Mouse (Mus musculus): Measurements from ENCODE around the gene Gm20388. TPM values are rescaled to one million over a fixed set of nuclear protein-coding genes. Genes with fewer than 3 reads are reported as not detected.

Gene Gm20388
- polyA plus RNA-seq, 1 experiment from 2014 or later: 5.5 TPM

DNA sequence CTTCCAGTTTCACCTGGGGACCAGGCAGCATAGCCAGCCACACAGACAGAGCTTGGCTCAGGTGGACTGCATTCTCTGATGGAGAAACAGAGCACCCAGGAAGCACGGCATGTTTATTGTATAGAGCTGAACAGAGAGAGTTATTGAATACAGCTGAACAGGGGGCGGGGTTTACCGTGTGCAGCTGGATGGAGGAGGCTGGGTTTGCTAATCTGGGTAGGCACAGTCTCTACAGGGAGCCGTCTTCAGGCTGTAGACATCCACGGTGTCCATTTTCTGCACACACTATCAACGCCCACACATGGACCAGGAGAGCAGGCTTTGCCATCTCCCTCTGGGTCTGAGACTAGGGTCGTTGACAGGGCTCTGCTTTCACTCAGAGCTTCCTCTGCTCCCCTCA lies 2363.2 kb downstream of the Gm20388 start:
- H3K36me3 ChIP-seq (replicated peaks): no peaks in the 10 kb centered on the region
- no peak for DNase-seq (ENCODE audit: extremely low spot score, low spot score)
- H3K4me1 ChIP-seq: peaks cover 55% of the 10 kb centered on the region
- H3K9me3 ChIP-seq: no peaks in the 10 kb centered on the region
- H3K27me3 ChIP-seq (ENCODE audit: poor library complexity, severe bottlenecking): peaks cover 55% of the 10 kb centered on the region
- H3K4me3 ChIP-seq: no peak overlapping the region
- 0 out of 2 replicates have a peak overlapping the region, but pooled peaks have one; percentile 11 for H3K27ac ChIP-seq
- 54% methylated on average over 7 of the region's 7 CpGs for WGBS

- H3K36me3 ChIP-seq (replicated peaks): no peaks in the 10 kb centered on the region
- WGBS: 80% methylated on average over 11 of the region's 11 CpGs
- no peak overlapping the region for H3K27ac ChIP-seq
- H3K4me1 ChIP-seq: peaks cover 47% of the 10 kb centered on the region
- DNase-seq (ENCODE audit: extremely low spot score, low spot score): no peak
- no peaks in the 10 kb centered on the region for H3K9me3 ChIP-seq
- no peak overlapping the region for H3K4me3 ChIP-seq
- peaks cover 56% of the 10 kb centered on the region for H3K27me3 ChIP-seq (ENCODE audit: poor library complexity, severe bottlenecking)
Observed at GRCm38 (mm10) chr8:122274651-122275391, 2364.2 kb downstream of the Gm20388 start.

GRCm38 (mm10) chr8:122276308-122276707 lies 2365.7 kb downstream of the Gm20388 start:
- WGBS: 93% methylated on average over 5 of the region's 5 CpGs
- H3K36me3 ChIP-seq (replicated peaks): no peaks in the 10 kb centered on the region
- peaks cover 55% of the 10 kb centered on the region for H3K4me1 ChIP-seq

GRCm38 (mm10) chr8:122277204-122277995 lies 2366.8 kb downstream of the Gm20388 start:
- 86% methylated on average over 18 of the region's 18 CpGs for whole genome bisulfite sequencing
- Histone ChIP-seq H3K27ac (no peak overlapping the region), H3K27me3 (ENCODE audit: poor library complexity, severe bottlenecking) (peaks cover 33% of the 10 kb centered on the region), H3K4me3 (no peak overlapping the region), H3K9me3 (no peaks in the 10 kb centered on the region), H3K36me3 (replicated peaks) (no peaks in the 10 kb centered on the region), H3K4me1 (peaks cover 60% of the 10 kb centered on the region)
- no peak for DNase-seq (ENCODE audit: extremely low spot score, low spot score)

More at GRCm38 (mm10) chr8:122276308-122276707, 2365.7 kb downstream of the Gm20388 start:
- H3K9me3 ChIP-seq: no peaks in the 10 kb centered on the region
- H3K4me3 ChIP-seq: no peak overlapping the region
- DNase-seq (ENCODE audit: extremely low spot score, low spot score): no peak
- peaks cover 42% of the 10 kb centered on the region for H3K27me3 ChIP-seq (ENCODE audit: poor library complexity, severe bottlenecking)
- H3K27ac ChIP-seq: 0 out of 2 replicates have a peak overlapping the region, but pooled peaks have one; percentile 21

DNA sequence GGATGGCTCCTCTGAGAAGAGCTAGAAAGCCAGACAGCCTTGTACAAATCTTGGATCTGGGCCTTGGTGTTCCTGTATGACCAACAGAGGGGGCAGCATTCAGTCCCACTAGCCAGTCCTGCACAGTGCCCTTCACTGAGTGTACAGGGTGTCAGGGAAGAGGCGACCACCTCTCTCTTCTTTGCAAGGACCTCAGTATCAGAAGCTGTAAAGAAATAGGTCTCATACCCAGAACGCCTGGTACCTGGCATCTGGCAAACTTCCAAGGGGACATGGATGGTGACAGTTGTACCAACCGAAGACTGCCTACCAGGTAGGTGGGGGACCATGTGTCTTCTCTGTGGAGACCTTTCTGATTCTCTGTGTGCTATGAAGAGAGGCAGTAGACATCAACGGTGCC lies 2369.5 kb downstream of the Gm20388 start:
- H3K36me3 ChIP-seq (replicated peaks): no peaks in the 10 kb centered on the region
- no peaks in the 10 kb centered on the region for H3K9me3 ChIP-seq
- H3K27me3 ChIP-seq (ENCODE audit: poor library complexity, severe bottlenecking): peaks cover 54% of the 10 kb centered on the region
- no peak for DNase-seq (ENCODE audit: extremely low spot score, low spot score)
- WGBS: 73% methylated on average over 4 of the region's 4 CpGs
- H3K4me1 ChIP-seq: peaks cover 64% of the 10 kb centered on the region
- no peak overlapping the region for H3K4me3 ChIP-seq
- peak overlapping the region; percentile 88 for H3K27ac ChIP-seq

- DNase-seq (ENCODE audit: extremely low spot score, low spot score): no peak
- H3K27me3 ChIP-seq (ENCODE audit: poor library complexity, severe bottlenecking): peaks cover 54% of the 10 kb centered on the region
- 8% methylated on average over 20 of the region's 20 CpGs for WGBS
Observed at GRCm38 (mm10) chr8:122280588-122281316, 2370.1 kb downstream of the Gm20388 start.

DNA sequence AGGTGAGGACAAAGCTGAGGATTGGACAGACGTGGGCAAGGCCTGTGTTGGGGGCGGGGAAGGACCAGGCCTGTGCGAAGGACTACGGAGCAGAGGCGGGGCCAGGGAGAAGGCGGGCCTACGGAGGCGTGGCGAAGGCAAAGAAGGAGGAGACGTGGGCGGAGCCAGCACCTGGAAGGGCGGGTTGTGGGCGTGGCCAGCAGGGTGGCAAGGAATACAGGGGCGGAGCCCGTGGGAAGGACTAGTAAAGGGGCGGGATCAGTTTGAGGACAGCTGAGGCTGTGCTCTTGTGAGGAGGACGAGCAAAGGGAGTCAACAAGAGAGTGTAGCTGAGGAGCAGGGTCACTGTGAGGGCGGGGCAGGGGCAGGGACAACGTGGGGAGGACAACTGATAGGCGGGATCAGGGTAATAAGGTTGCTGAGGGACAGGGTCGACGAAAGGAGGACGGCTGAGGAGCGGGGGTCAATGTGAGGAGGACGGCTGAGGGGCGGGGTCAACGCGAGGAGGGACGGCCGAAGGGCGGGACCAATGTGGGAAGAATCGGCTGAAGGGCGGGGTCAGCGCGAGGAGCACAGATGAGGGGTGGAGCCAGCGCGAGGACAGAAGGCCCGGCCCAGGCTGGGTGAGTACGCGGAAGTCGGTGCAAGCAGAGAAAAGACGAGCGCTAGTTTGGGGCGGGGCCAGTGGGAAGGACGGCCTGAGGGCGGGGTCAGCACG lies 2370.8 kb downstream of the Gm20388 start:
- DNase-seq (ENCODE audit: extremely low spot score, low spot score): peak; percentile 100
- Histone ChIP-seq H3K27ac (peak overlapping the region; percentile 88), H3K9me3 (no peaks in the 10 kb centered on the region), H3K4me3 (peak overlapping the region; percentile 69), H3K27me3 (ENCODE audit: poor library complexity, severe bottlenecking) (peaks cover 56% of the 10 kb centered on the region), H3K4me1 (peaks cover 73% of the 10 kb centered on the region), H3K36me3 (replicated peaks) (no peaks in the 10 kb centered on the region)
- under 1% methylated on average over 47 of the region's 47 CpGs for WGBS

More at GRCm38 (mm10) chr8:122280588-122281316, 2370.1 kb downstream of the Gm20388 start:
- peak overlapping the region; percentile 88 for H3K27ac ChIP-seq
- H3K4me3 ChIP-seq: peak overlapping the region; percentile 69
- H3K36me3 ChIP-seq (replicated peaks): no peaks in the 10 kb centered on the region
- H3K4me1 ChIP-seq: peaks cover 66% of the 10 kb centered on the region
- no peaks in the 10 kb centered on the region for H3K9me3 ChIP-seq

DNA sequence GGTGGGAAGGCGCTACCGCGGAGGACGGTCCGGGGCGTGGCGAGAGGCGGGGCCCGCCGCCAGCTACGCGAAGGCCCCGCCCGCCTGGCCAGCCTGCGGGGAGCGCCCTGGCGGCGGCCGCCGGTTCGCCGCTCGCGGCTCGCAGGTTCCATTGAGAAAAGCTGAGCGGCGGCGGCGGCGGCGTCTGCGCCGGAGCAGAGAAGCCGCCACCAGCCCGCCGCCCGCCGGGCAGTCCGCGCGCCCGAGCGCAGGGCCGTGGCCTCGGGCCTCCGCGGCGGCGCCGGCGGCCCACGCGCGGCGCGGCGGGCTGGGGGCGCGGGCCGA lies 2371.4 kb downstream of the Gm20388 start, which contains the start of gene Zfpm1:
TSS of gene Zfpm1 (plus strand) at position 107 of the 324 bp plus-strand sequence.
- H3K4me3 ChIP-seq: peak within 1 kb of the TSS; percentile 69
- no peak for DNase-seq (ENCODE audit: extremely low spot score, low spot score)
- 2% methylated on average over 57 of the region's 60 CpGs for WGBS
- no peaks in the 10 kb centered on the region for H3K9me3 ChIP-seq
- peaks cover 76% of the 10 kb centered on the region for H3K4me1 ChIP-seq
- H3K27ac ChIP-seq: peak within 1 kb of the TSS; percentile 88
- no peaks in the 10 kb centered on the region for H3K36me3 ChIP-seq (replicated peaks)
- peaks cover 61% of the 10 kb centered on the region for H3K27me3 ChIP-seq (ENCODE audit: poor library complexity, severe bottlenecking)

- Histone ChIP-seq H3K9me3 (no peaks in the 10 kb centered on the region), H3K27me3 (ENCODE audit: poor library complexity, severe bottlenecking) (peaks cover 69% of the 10 kb centered on the region), H3K4me3 (peak overlapping the region; percentile 69), H3K27ac (peak overlapping the region; percentile 84), H3K4me1 (peaks cover 69% of the 10 kb centered on the region), H3K36me3 (replicated peaks) (no peaks in the 10 kb centered on the region)
- peak; percentile 36 for DNase-seq (ENCODE audit: extremely low spot score, low spot score)
- under 1% methylated on average over 70 of the region's 70 CpGs for WGBS
Observed at GRCm38 (mm10) chr8:122282501-122283355, 2372.1 kb downstream of the Gm20388 start.

GRCm38 (mm10) chr8:122283356-122284202 lies 2372.9 kb downstream of the Gm20388 start:
- peaks cover 72% of the 10 kb centered on the region for H3K4me1 ChIP-seq
- peaks cover 76% of the 10 kb centered on the region for H3K27me3 ChIP-seq (ENCODE audit: poor library complexity, severe bottlenecking)

More at GRCm38 (mm10) chr8:122283356-122284202, 2372.9 kb downstream of the Gm20388 start:
- Histone ChIP-seq H3K36me3 (replicated peaks) (no peaks in the 10 kb centered on the region), H3K27ac (peak overlapping the region; percentile 84), H3K4me3 (peak overlapping the region; percentile 69), H3K9me3 (no peaks in the 10 kb centered on the region)
- WGBS: under 1% methylated on average over 37 of the region's 37 CpGs
- DNase-seq (ENCODE audit: extremely low spot score, low spot score): peak; percentile 40
